Mouse (Mus musculus) CH12.LX (cell line): ENCODE results near the gene Mrpl38. TPM values are rescaled to one million over a fixed set of nuclear protein-coding genes. Genes with fewer than 3 reads are reported as not detected.
A peak's percentile ranks its signal among the peaks of the same experiment; 100 is the strongest.

Source experiments
- DNase-seq: peaks from one replicate; pipeline ENCODE4 v3.0.0-alpha.2; 2013; ENCODE audit errors: extremely low read depth
- H3K27ac ChIP-seq: 2 replicates; pipeline ENCODE4 v1.5.1; 2012; ENCODE audit warnings: low read depth, mild to moderate bottlenecking, control low read depth, moderate library complexity; ENCODE audit not compliant: insufficient read depth
- H3K27me3 ChIP-seq: replicated peaks from 2 replicates; pipeline ENCODE3; 2012; ENCODE audit warnings: inconsistent platforms
- H3K36me3 ChIP-seq, 2 experiments: replicated peaks in 1 of 2; 2 replicates each; pipeline versions ENCODE3 to v1.6.1; 2012; ENCODE audit warnings: inconsistent platforms in 1 of 2, low read length in 1 of 2, mild to moderate bottlenecking in 1 of 2, mixed read lengths in 1 of 2, moderate library complexity in 1 of 2; ENCODE audit not compliant: control insufficient read depth in 1 of 2, insufficient read depth in 1 of 2
- H3K4me1 ChIP-seq, 2 experiments: 2 replicates each; pipeline ENCODE4 v1.6.1; 2012; ENCODE audit warnings: inconsistent platforms in 1 of 2, moderate library complexity in 1 of 2; ENCODE audit not compliant: insufficient read depth in 2 of 2, control insufficient read depth in 1 of 2
- H3K4me2 ChIP-seq: 2 replicates; pipeline ENCODE4 v1.6.1; 2012; ENCODE audit warnings: low read depth, mild to moderate bottlenecking, control low read depth; ENCODE audit not compliant: poor library complexity, insufficient read depth, severe bottlenecking
- H3K4me3 ChIP-seq, 3 experiments: fragments of 150-350 bp in 1 of 3; sonication (generic) in 1 of 3; replicated peaks in 1 of 3; 2 replicates each; pipeline versions ENCODE3 to v1.5.1; 2011 to 2012; ENCODE audit warnings: low read depth in 2 of 3, low read length in 2 of 3, mild to moderate bottlenecking in 2 of 3, moderate library complexity in 2 of 3, control low read depth in 1 of 3, improper control_type of control experiment in 1 of 3, inconsistent platforms in 1 of 3, mixed read lengths in 1 of 3; ENCODE audit not compliant: poor library complexity in 1 of 3
- H3K79me2 ChIP-seq: replicated peaks from 2 replicates; pipeline ENCODE4 v1.6.1; 2012; ENCODE audit warnings: mild to moderate bottlenecking, moderate library complexity; ENCODE audit not compliant: control insufficient read depth, poor library complexity, insufficient read depth, severe bottlenecking; ENCODE audit errors: extremely low read depth
- H3K9ac ChIP-seq: 2 replicates; pipeline ENCODE4 v1.6.1; 2012; ENCODE audit warnings: low read depth, mild to moderate bottlenecking, control low read depth, moderate library complexity; ENCODE audit not compliant: insufficient read depth
- H3K9me3 ChIP-seq: replicated peaks from 2 replicates; pipeline ENCODE3; 2012; ENCODE audit warnings: low read length, inconsistent platforms, mixed read lengths
- BHLHE40 ChIP-seq: IDR thresholded peaks from 2 replicates; pipeline ENCODE4 v1.6.1; 2011; ENCODE audit warnings: mild to moderate bottlenecking, low read depth, low read length, improper control_type of control experiment
- CHD2 ChIP-seq: IDR thresholded peaks from 2 replicates; pipeline ENCODE4 v1.6.1; 2011; ENCODE audit warnings: low read length, improper control_type of control experiment
- CTCF ChIP-seq, 2 experiments: IDR thresholded peaks in 1 of 2; conservative IDR thresholded peaks in 1 of 2; 2 replicates each; pipeline ENCODE4 v1.5.1; 2011 to 2012; ENCODE audit warnings: low read depth in 2 of 2, low read length in 2 of 2, improper control_type of control experiment in 1 of 2, inconsistent platforms in 1 of 2, mild to moderate bottlenecking in 1 of 2, moderate library complexity in 1 of 2
- EP300 ChIP-seq: IDR thresholded peaks from 2 replicates; pipeline ENCODE4 v1.6.1; 2011; ENCODE audit warnings: low read length, improper control_type of control experiment
- JUN ChIP-seq: IDR thresholded peaks from 2 replicates; pipeline ENCODE4 v1.6.1; 2011; ENCODE audit warnings: low read depth, mild to moderate bottlenecking, low read length, improper control_type of control experiment, moderate library complexity; ENCODE audit not compliant: insufficient read depth
- MXI1 ChIP-seq: IDR thresholded peaks from 2 replicates; pipeline ENCODE4 v1.6.1; 2011; ENCODE audit warnings: mild to moderate bottlenecking, low read depth, low read length, improper control_type of control experiment
- MYC ChIP-seq: IDR thresholded peaks from 2 replicates; pipeline ENCODE4 v1.6.1; 2011; ENCODE audit warnings: low read depth, mild to moderate bottlenecking, improper control_type of control experiment, low read length
- NELFE ChIP-seq: IDR thresholded peaks from 2 replicates; pipeline ENCODE4 v1.6.1; 2011; ENCODE audit warnings: low read depth, low read length, improper control_type of control experiment
- NRF1 ChIP-seq: IDR thresholded peaks from 2 replicates; pipeline ENCODE4 v1.6.1; 2014; ENCODE audit warnings: low read depth, mild to moderate bottlenecking, inconsistent platforms, low read length, improper control_type of control experiment, moderate library complexity
- PAX5 ChIP-seq: IDR thresholded peaks from 2 replicates; pipeline ENCODE4 v1.6.1; 2012; ENCODE audit warnings: low read length, inconsistent platforms, mixed read lengths
- POLR2A ChIP-seq: IDR thresholded peaks from 2 replicates; pipeline ENCODE4 v1.6.1; 2011; ENCODE audit warnings: low read depth, mild to moderate bottlenecking, improper control_type of control experiment, low read length
- POLR2AphosphoS2 ChIP-seq: IDR thresholded peaks from 2 replicates; pipeline ENCODE4 v1.6.1; 2011; ENCODE audit warnings: low read depth, low read length, improper control_type of control experiment
- RCOR1 ChIP-seq: conservative IDR thresholded peaks from 2 replicates; pipeline ENCODE4 v1.6.1; 2012; ENCODE audit warnings: low read depth, mild to moderate bottlenecking, inconsistent platforms, low read length, improper control_type of control experiment
- SIN3A ChIP-seq: IDR thresholded peaks from 2 replicates; pipeline ENCODE4 v1.6.1; 2012; ENCODE audit warnings: low read length, improper control_type of control experiment, inconsistent platforms
- UBTF ChIP-seq: IDR thresholded peaks from 2 replicates; pipeline ENCODE4 v1.6.1; 2012; ENCODE audit warnings: low read depth, mild to moderate bottlenecking, inconsistent platforms, low read length, improper control_type of control experiment, moderate library complexity
- USF1 ChIP-seq: IDR thresholded peaks from 2 replicates; pipeline ENCODE4 v1.6.1; 2014; ENCODE audit warnings: low read depth, mild to moderate bottlenecking, inconsistent platforms, low read length, improper control_type of control experiment
- ZMIZ1 ChIP-seq: IDR thresholded peaks from 2 replicates; pipeline ENCODE4 v1.6.1; 2012; ENCODE audit warnings: low read depth, mild to moderate bottlenecking, inconsistent platforms, low read length, improper control_type of control experiment
- ZNF384 ChIP-seq: IDR thresholded peaks from 2 replicates; pipeline ENCODE4 v1.6.1; 2012; ENCODE audit warnings: low read depth, low read length, improper control_type of control experiment, inconsistent platforms
- dilution Hi-C: fragments of 300-500 bp; cut with MboI; formaldehyde crosslinking; loops from 2 replicates; pipeline ENCODE4 v1.14.3; 2020; ENCODE audit warnings: low sequenced_read_pairs; ENCODE audit not compliant: extremely low pct_unique_long_range_greater_than_20kb, extremely low pct_ligation_motif_present
- in situ Hi-C: fragments of 300-500 bp; cut with MboI; formaldehyde crosslinking; loops from 3 replicates; pipeline ENCODE4 v1.14.3; 2019; ENCODE audit warnings: low sequenced_read_pairs, low pct_ligation_motif_present, low pct_unique_long_range_greater_than_20kb, mixed read lengths
- polyA plus RNA-seq: library from polyadenylated mRNA; unstranded; fragments of >175 nt; gene quantifications from 2 replicates; pipeline ENCODE4 v1.2.1, GENCODE M21; 2012; ENCODE audit warnings: low read depth; ENCODE audit not compliant: insufficient read length
- total RNA-seq, 2 experiments: library from RNA; depleted of rRNA; stranded (reverse); fragments of 300-350 nt in 1 of 2; fragments of >200 nt in 1 of 2; gene quantifications; 2 replicates each; pipeline ENCODE4 v1.2.3; 2012 to 2014

Mrpl38 gene
- total and polyA plus RNA-seq, 3 experiments: 109 to 188 (median 157) TPM

- H3K9me3 ChIP-seq: no peaks in the 10 kb centered on the region
- H3K36me3 ChIP-seq: peaks cover 3 to 19% of the 10 kb centered on the region in 2 experiments
- no peak overlapping the region for H3K4me3 ChIP-seq
- H3K27ac ChIP-seq: no peak overlapping the region
- in situ Hi-C loops (loop anchor here (5.0 kb wide), 1 partner anchor 43 kb away; the partner anchor contains the start of gene Trim65), dilution Hi-C loops (no loop called here)
- H3K27me3 ChIP-seq: no peaks in the 10 kb centered on the region
- H3K9ac ChIP-seq: no peak overlapping the region
- no peak for DNase-seq
- TF ChIP-seq PAX5 (no peak), CHD2 (no peak), CTCF (conservative IDR thresholded peaks at IDR 0.05 in 1 of 2, IDR thresholded peaks at IDR 0.05 in 1 of 2; ENCODE audit: low read depth in 2 of 2, low read length in 2 of 2) (peak in 1 of 2 experiments; percentile 49; a peak in 2 of 4 replicates), POLR2A (no peak)
- H3K4me1 ChIP-seq: peaks cover 3 to 35% of the 10 kb centered on the region in 2 experiments
- H3K4me2 ChIP-seq: no peak overlapping the region
- peaks cover 16% of the 10 kb centered on the region for H3K79me2 ChIP-seq
These were observed 49.8 kb downstream of the Mrpl38 start for GRCm38 (mm10) chr11:116088741-116089394.

GRCm38 (mm10) chr11:116088188-116088587, 50.5 kb downstream of the Mrpl38 start:
- Histone ChIP-seq H3K27me3 (no peaks in the 10 kb centered on the region), H3K27ac (no peak overlapping the region), H3K4me3 (peak overlapping the region in 2 of 3 experiments; percentile 63 to 96), H3K79me2 (peaks cover 16% of the 10 kb centered on the region), H3K9me3 (no peaks in the 10 kb centered on the region), H3K36me3 (peaks cover 10 to 26% of the 10 kb centered on the region in 2 experiments), H3K9ac (peak overlapping the region; percentile 58; the same call in 1 of the 2 replicates), H3K4me1 (peaks cover 3 to 35% of the 10 kb centered on the region in 2 experiments), H3K4me2 (peak overlapping the region; percentile 86)
- in situ Hi-C loops (loop anchor here (5.0 kb wide), 1 partner anchor 44 kb away; the partner anchor contains the start of gene Trim65), dilution Hi-C loops (no loop called here)
- TF ChIP-seq CTCF (conservative IDR thresholded peaks at IDR 0.05 in 1 of 2, IDR thresholded peaks at IDR 0.05 in 1 of 2; ENCODE audit: low read depth in 2 of 2, low read length in 2 of 2): no peak
- TF ChIP-seq SIN3A: no peak
- no peak for TF ChIP-seq MYC
- TF ChIP-seq RCOR1: no peak
- TF ChIP-seq BHLHE40: no peak
- TF ChIP-seq PAX5: no peak
- TF ChIP-seq EP300: no peak
- TF ChIP-seq JUN: no peak
- TF ChIP-seq USF1: no peak
- no peak for TF ChIP-seq NRF1
- no peak for TF ChIP-seq ZNF384
- no peak for TF ChIP-seq NELFE
- no peak for TF ChIP-seq UBTF
- no peak for TF ChIP-seq ZMIZ1
- TF ChIP-seq MXI1: no peak
- TF ChIP-seq POLR2AphosphoS2: no peak
- DNase-seq: no peak
